Mouse (Mus musculus): ENCODE results near the gene Carmil2. TPM values are rescaled to one million over a fixed set of nuclear protein-coding genes. Genes with fewer than 3 reads are reported as not detected.

Gene Carmil2
- total and polyA plus RNA-seq, 3 experiments = 2.0 to 33.2 (median 7.6) TPM

DNA sequence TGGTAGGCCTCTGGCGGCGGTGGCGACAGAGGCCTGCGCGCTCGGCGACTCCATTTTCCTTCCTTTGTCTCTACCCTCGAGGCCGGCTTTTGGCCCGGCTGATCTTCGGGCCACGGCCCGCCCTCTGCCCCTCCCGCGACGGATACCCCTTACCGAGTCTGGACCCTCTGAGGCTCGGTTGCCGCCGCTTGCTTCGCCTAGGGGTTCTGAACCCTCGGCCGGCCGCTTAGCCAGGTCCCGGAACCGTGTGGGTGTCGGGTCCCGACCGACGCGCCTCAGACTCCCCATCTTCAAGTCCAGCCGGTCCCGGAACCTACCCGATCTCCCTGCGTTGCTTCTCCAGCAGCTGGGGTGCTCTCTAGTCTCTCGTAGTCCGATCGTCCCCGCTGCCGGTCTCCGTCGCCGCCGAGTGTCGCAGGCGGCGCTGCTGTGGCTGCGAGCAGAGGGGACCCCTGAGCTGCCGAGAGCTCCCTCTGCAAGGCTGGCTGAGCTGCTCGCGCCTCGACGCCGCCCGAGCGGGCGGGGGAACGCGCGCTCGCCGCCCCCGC is 49.0 kb upstream of the Carmil2 start, which contains the start of gene Agrp:
Gene Agrp, minus strand, starts transcription at position 431 of the 548 bp plus-strand sequence.
- Histone ChIP-seq H3K27me3 (replicated peaks) (no peaks in the 10 kb centered on the region), H3K9me3 (replicated peaks; ENCODE audit: low read length) (no peaks in the 10 kb centered on the region), H3K4me1 (ENCODE audit: control insufficient read depth in 1 of 2, insufficient read depth in 2 of 2) (peaks cover 4 to 42% of the 10 kb centered on the region in 2 experiments; a peak in 3 of 4 replicates), H3K36me3 (replicated peaks in 1 of 2; ENCODE audit: control insufficient read depth in 1 of 2, insufficient read depth in 1 of 2, low read length in 1 of 2) (peaks cover 0 to 4% of the 10 kb centered on the region in 2 experiments), H3K79me2 (replicated peaks; ENCODE audit: control insufficient read depth, extremely low read depth, insufficient read depth, poor library complexity, severe bottlenecking) (peaks cover 58% of the 10 kb centered on the region), H3K9ac (ENCODE audit: insufficient read depth, low read depth) (peak within 1 kb of the TSS; percentile 91), H3K4me3 (replicated peaks in 1 of 3; ENCODE audit: low read depth in 2 of 3, low read length in 2 of 3, poor library complexity in 1 of 3) (peak within 1 kb of the TSS; percentile 73 to 89 (median 79)), H3K4me2 (ENCODE audit: insufficient read depth, low read depth, poor library complexity, severe bottlenecking) (peak within 1 kb of the TSS; percentile 97), H3K27ac (ENCODE audit: insufficient read depth, low read depth) (peak within 1 kb of the TSS; percentile 93)
- no peak for TF ChIP-seq PAX5 (IDR thresholded peaks at IDR 0.05; ENCODE audit: low read length)
- no peak for TF ChIP-seq JUN (IDR thresholded peaks at IDR 0.05; ENCODE audit: insufficient read depth, low read depth, low read length)
- TF ChIP-seq ZNF384 (IDR thresholded peaks at IDR 0.05; ENCODE audit: low read depth, low read length) = no peak
- 0 out of 2 replicates have a peak, but pooled peaks have one; percentile 13 for TF ChIP-seq IRF4 (IDR thresholded peaks at IDR 0.05; ENCODE audit: low read depth, low read length)
- TF ChIP-seq ETS1 (conservative IDR thresholded peaks at IDR 0.05; ENCODE audit: low read depth, low read length) = no peak
- no peak for TF ChIP-seq EP300 (IDR thresholded peaks at IDR 0.05; ENCODE audit: low read length)
- TF ChIP-seq CHD2 (IDR thresholded peaks at IDR 0.05; ENCODE audit: low read length) = no peak; the same call in 1 of the 2 replicates
- TF ChIP-seq USF2 (conservative IDR thresholded peaks at IDR 0.05; ENCODE audit: low read depth, low read length) = no peak
- TF ChIP-seq NELFE (IDR thresholded peaks at IDR 0.05; ENCODE audit: low read depth, low read length) = 0 out of 2 replicates have a peak, but pooled peaks have one; percentile 12
- peak; percentile 27 for TF ChIP-seq CHD1 (IDR thresholded peaks at IDR 0.05; ENCODE audit: low read depth, low read length)
- 0 out of 2 replicates have a peak, but pooled peaks have one; percentile 31 for TF ChIP-seq ELF1 (IDR thresholded peaks at IDR 0.05; ENCODE audit: low read depth, low read length)
- TF ChIP-seq KAT2A (IDR thresholded peaks at IDR 0.05; ENCODE audit: insufficient replicate concordance, low read length) = no peak
- TF ChIP-seq SMC3 (IDR thresholded peaks at IDR 0.05; ENCODE audit: low read depth, low read length) = no peak
- TF ChIP-seq NRF1 (IDR thresholded peaks at IDR 0.05; ENCODE audit: low read depth, low read length) = no peak
- TF ChIP-seq MEF2A (IDR thresholded peaks at IDR 0.05; ENCODE audit: borderline replicate concordance, low read depth, low read length) = no peak
- TF ChIP-seq POLR2AphosphoS2 (IDR thresholded peaks at IDR 0.05; ENCODE audit: low read depth, low read length) = no peak
- TF ChIP-seq HCFC1 (IDR thresholded peaks at IDR 0.05; ENCODE audit: low read depth, low read length) = peak; percentile 25; the same call in 1 of the 2 replicates
- no peak for TF ChIP-seq ZKSCAN1 (IDR thresholded peaks at IDR 0.05; ENCODE audit: borderline replicate concordance, low read depth, low read length)
- no peak for TF ChIP-seq MYC (IDR thresholded peaks at IDR 0.05; ENCODE audit: low read depth, low read length)
- TF ChIP-seq E2F4 (IDR thresholded peaks at IDR 0.05; ENCODE audit: insufficient replicate concordance, low read depth, low read length) = no peak
- no peak for TF ChIP-seq ZC3H11A (IDR thresholded peaks at IDR 0.05; ENCODE audit: low read depth, low read length)
- TF ChIP-seq MXI1 (IDR thresholded peaks at IDR 0.05; ENCODE audit: low read depth, low read length) = peak; percentile 55
- peak; percentile 90; the same call in 1 of the 2 replicates for TF ChIP-seq UBTF (IDR thresholded peaks at IDR 0.05; ENCODE audit: low read depth, low read length)
- no peak for TF ChIP-seq TCF12 (IDR thresholded peaks at IDR 0.05; ENCODE audit: low read depth, low read length)
- TF ChIP-seq CTCF (conservative IDR thresholded peaks at IDR 0.05 in 1 of 2, IDR thresholded peaks at IDR 0.05 in 1 of 2; ENCODE audit: low read depth in 2 of 2, low read length in 2 of 2) = peak in 1 of 2 experiments; percentile 9; a peak in 1 of 4 replicates
- TF ChIP-seq RAD21 (IDR thresholded peaks at IDR 0.05; ENCODE audit: low read depth, low read length) = no peak
- TF ChIP-seq TBP (conservative IDR thresholded peaks at IDR 0.05; ENCODE audit: low read depth, low read length) = no peak
- TF ChIP-seq POLR2A (IDR thresholded peaks at IDR 0.05; ENCODE audit: low read depth, low read length) = peak; percentile 53
- no peak for TF ChIP-seq JUND (conservative IDR thresholded peaks at IDR 0.05; ENCODE audit: low read depth, low read length)
- no peak for TF ChIP-seq ZMIZ1 (IDR thresholded peaks at IDR 0.05; ENCODE audit: low read depth, low read length)
- TF ChIP-seq MAZ (IDR thresholded peaks at IDR 0.05; ENCODE audit: low read depth, low read length) = no peak
- in situ Hi-C loops (cut with MboI; ENCODE audit: low pct_ligation_motif_present, low pct_unique_long_range_greater_than_20kb, low sequenced_read_pairs) (loop anchor here (5.0 kb wide), 1 partner anchor 50 kb away; the partner anchor contains the start of gene Carmil2), dilution Hi-C loops (cut with MboI; ENCODE audit: extremely low pct_ligation_motif_present, extremely low pct_unique_long_range_greater_than_20kb, low sequenced_read_pairs) (no loop called here)
- no peak for DNase-seq (ENCODE audit: extremely low read depth)
